Mouse (Mus musculus) thymus, postnatal 4 days (tissue): Measurements from ENCODE around the gene Slc22a28.
A peak's percentile ranks its signal among the peaks of the same experiment; 100 is the strongest.
"Not testable (repeated sequence)": the region's sequence is repeated elsewhere in the genome, so short reads cannot be mapped to it uniquely, and the experiment has no call there.

ENCODE experiments used
- DNase-seq: peaks from one replicate; pipeline ENCODE4 v3.0.0; 2021

Gene Slc22a28

DNA sequence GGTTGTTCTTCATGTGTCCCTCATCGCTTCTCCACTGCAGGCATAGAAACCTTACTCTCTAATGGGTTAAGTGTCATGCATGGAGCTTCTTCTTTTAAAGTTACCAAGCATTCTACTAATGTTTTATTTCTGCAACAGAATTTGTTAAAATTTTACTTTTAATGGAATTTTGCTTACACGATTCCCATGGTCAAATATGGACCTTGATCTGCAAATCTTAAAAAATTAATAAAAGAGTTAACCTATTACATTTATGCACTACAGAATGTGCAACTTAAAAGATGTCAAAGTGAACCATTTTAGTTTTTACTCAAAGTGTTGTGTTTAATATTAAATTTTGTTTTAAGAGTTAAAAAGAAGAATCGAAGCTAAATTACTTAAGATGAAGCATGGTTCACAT is at the start of gene Slc22a28:
Slc22a28 (minus strand) TSS at position 102 of the 400 bp plus-strand sequence.
- DNase-seq: not testable (repeated sequence)

DNA sequence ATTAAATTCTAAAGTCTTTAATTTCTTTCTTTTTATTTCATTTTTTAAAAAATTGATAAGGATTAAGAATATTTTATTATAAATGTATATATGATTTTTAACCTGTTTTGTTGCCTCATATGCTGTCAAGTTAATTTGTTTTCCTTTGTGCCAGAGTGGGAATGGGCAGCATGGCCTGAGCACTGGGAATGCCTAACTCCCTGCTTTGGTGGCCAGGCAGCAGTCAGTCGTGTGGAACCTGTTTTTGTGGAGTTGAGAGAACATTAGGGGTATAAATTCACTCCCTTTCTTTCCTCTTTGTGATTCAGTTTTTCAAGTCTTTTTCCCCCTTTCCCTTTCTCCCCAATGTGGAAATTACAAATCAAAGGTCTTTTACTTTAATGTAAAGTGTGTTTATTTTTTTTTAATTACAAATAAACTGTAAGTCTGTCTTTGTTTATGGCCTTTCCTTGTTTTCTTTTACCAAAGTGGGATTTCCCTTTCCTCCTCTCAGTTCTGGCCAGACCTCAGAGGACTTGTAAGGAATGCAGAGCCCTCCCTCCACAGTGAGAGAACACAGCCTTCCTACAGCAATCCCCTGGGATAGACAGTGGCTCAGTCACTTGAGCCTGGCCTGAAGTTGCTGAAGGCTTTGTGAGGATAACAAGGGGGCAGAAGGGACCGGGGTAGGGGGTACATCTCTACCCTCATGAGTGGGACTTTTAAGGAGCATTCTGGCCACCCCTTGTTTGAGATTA is 17.2 kb upstream of the Slc22a28 start:
- no peak for DNase-seq

DNA sequence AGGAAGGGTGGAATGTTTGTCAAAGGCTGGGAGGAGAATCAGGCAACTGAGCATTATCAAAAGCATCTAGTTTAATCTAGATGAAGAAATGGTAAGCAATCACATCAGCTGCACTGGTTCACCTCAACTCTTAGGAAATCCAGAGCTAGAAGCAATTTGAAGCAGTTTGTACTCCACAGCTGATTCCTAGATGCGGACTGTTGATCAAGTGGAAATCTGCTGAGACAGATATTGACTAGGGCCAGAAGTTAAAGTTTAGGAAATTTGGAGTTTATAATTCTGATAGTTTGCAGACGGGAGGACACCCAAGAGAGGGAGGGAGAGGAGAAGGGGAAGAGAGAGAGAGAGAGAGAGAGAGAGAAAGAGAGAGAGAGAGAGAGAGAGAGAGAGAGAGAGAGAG is 10.9 kb upstream of the Slc22a28 start:
- not testable (repeated sequence) for DNase-seq

GRCm38 (mm10) chr19:8134127-8134841 is 2.5 kb upstream of the Slc22a28 start:
- DNase-seq: not testable (repeated sequence)

- peak; percentile 21 for DNase-seq
These were observed 111.9 kb downstream of the Slc22a28 start for GRCm38 (mm10) chr19:8019904-8020349.

DNA sequence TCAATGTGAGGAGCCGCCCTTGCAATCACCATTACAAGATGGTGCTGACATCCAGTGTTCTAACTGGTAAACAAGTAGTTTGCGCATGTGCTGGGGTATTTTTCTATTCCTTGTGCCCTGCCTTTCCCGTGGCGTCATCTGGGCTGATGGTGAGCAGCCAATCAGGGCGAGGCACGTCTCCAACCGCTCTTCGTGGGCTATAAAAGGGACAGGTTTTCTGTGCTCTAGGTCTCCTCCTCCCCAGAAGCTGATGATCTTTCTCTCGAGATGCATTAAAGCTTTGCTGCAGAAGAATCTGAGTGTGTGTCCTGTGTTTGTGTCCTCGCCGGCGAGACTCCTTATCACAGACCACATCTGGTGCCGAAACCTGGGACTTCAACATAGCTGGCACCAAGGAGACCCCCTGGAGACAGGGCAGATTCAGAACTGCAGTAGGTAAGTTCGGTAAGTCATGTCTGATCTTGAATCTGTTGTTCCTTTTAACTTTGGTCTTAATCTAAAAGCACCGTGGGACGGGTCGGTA is 112.4 kb downstream of the Slc22a28 start:
- DNase-seq: peak; percentile 36

DNA sequence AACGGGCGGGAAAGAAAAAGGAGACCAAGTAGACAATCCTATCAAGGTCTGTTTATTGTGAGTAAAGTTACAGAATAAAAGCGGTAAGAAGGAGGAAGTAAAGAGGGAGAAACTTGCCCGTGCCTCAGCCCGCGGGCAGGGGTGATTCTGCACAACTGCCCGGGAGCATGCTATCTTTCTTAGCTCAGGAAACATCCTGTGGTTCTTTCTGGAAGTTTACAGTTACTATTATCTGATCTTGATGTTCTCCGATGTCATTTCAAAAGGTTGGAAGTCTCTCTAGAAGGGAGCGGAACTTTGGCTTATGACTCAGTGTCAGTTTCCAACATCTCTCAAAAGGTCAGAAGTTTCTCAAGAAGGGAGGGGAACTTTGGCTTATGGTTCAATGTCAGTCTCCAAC is 113.2 kb downstream of the Slc22a28 start:
- DNase-seq: not testable (repeated sequence)
